Mouse (Mus musculus): ENCODE data around the gene Ikzf1. TPM values are rescaled to one million over a fixed set of nuclear protein-coding genes. Genes with fewer than 3 reads are reported as not detected.

Gene Ikzf1
- polyA plus RNA-seq, 1 experiment from 2014 or later, result 0.36 TPM

GRCm38 (mm10) chr11:11744222-11744621, 59.4 kb downstream of the Ikzf1 start:
- no peaks in the 10 kb centered on the region for H3K9me3 ChIP-seq (replicated peaks)
- H3K4me1 ChIP-seq, result peaks cover 4% of the 10 kb centered on the region; the same call in 1 of the 2 replicates
- no peak overlapping the region for H3K4me3 ChIP-seq (replicated peaks)
- no peak overlapping the region for H3K27ac ChIP-seq (replicated peaks)
- H3K9ac ChIP-seq (replicated peaks), result no peak overlapping the region
- no peak overlapping the region for H3K4me2 ChIP-seq
- H3K36me3 ChIP-seq, result no peaks in the 10 kb centered on the region
- no peaks in the 10 kb centered on the region for H3K27me3 ChIP-seq (replicated peaks)
- 50% methylated on average over 1 of the region's 1 CpGs for WGBS
- no peak for ATAC-seq (ENCODE audit: low FRiP score)

- Histone ChIP-seq H3K9ac (replicated peaks) (no peak overlapping the region), H3K4me1 (peaks cover 4% of the 10 kb centered on the region; the same call in 1 of the 2 replicates), H3K9me3 (replicated peaks) (no peaks in the 10 kb centered on the region), H3K27me3 (replicated peaks) (no peaks in the 10 kb centered on the region), H3K27ac (replicated peaks) (no peak overlapping the region), H3K4me3 (replicated peaks) (no peak overlapping the region), H3K36me3 (no peaks in the 10 kb centered on the region), H3K4me2 (no peak overlapping the region)
- no peak for ATAC-seq (ENCODE audit: low FRiP score)
- WGBS, result 90% methylated on average over 5 of the region's 5 CpGs
Measured at GRCm38 (mm10) chr11:11751091-11751490, 66.3 kb downstream of the Ikzf1 start.

- Histone ChIP-seq H3K9ac (replicated peaks) (no peak overlapping the region), H3K9me3 (replicated peaks) (no peaks in the 10 kb centered on the region), H3K4me3 (replicated peaks) (no peak overlapping the region), H3K27me3 (replicated peaks) (no peaks in the 10 kb centered on the region), H3K36me3 (no peaks in the 10 kb centered on the region), H3K27ac (replicated peaks) (no peak overlapping the region), H3K4me2 (no peak overlapping the region), H3K4me1 (peaks cover 4% of the 10 kb centered on the region; the same call in 1 of the 2 replicates)
- WGBS, result 80% methylated on average over 5 of the region's 5 CpGs
- no peak for ATAC-seq (ENCODE audit: low FRiP score)
Measured at GRCm38 (mm10) chr11:11752859-11753258, 68.1 kb downstream of the Ikzf1 start.

- Histone ChIP-seq H3K4me3 (replicated peaks) (no peak overlapping the region), H3K36me3 (no peaks in the 10 kb centered on the region), H3K9me3 (replicated peaks) (no peaks in the 10 kb centered on the region), H3K27ac (replicated peaks) (no peak overlapping the region), H3K4me1 (no peaks in the 10 kb centered on the region), H3K4me2 (no peak overlapping the region), H3K27me3 (replicated peaks) (no peaks in the 10 kb centered on the region), H3K9ac (replicated peaks) (no peak overlapping the region)
- WGBS, result 78% methylated on average over 6 of the region's 6 CpGs
- no peak for ATAC-seq (ENCODE audit: low FRiP score)
Measured at GRCm38 (mm10) chr11:11758121-11758520, 73.3 kb downstream of the Ikzf1 start.

GRCm38 (mm10) chr11:11758883-11759282, 74.1 kb downstream of the Ikzf1 start:
- Histone ChIP-seq H3K4me3 (replicated peaks) (no peak overlapping the region), H3K4me2 (no peak overlapping the region), H3K27me3 (replicated peaks) (no peaks in the 10 kb centered on the region), H3K27ac (replicated peaks) (no peak overlapping the region), H3K9ac (replicated peaks) (no peak overlapping the region), H3K4me1 (no peaks in the 10 kb centered on the region), H3K36me3 (no peaks in the 10 kb centered on the region), H3K9me3 (replicated peaks) (no peaks in the 10 kb centered on the region)
- 84% methylated on average over 1 of the region's 1 CpGs for WGBS
- ATAC-seq (ENCODE audit: low FRiP score), result no peak

- H3K27me3 ChIP-seq (replicated peaks), result no peaks in the 10 kb centered on the region
- no peak for ATAC-seq (ENCODE audit: low FRiP score)
- H3K4me1 ChIP-seq, result no peaks in the 10 kb centered on the region
- H3K9me3 ChIP-seq (replicated peaks), result no peaks in the 10 kb centered on the region
- no peaks in the 10 kb centered on the region for H3K36me3 ChIP-seq
- H3K9ac ChIP-seq (replicated peaks), result no peak overlapping the region
- 74% methylated on average over 4 of the region's 4 CpGs for WGBS
- no peak overlapping the region for H3K27ac ChIP-seq (replicated peaks)
- no peak overlapping the region for H3K4me3 ChIP-seq (replicated peaks)
- H3K4me2 ChIP-seq, result no peak overlapping the region
Measured at GRCm38 (mm10) chr11:11763211-11763666, 78.4 kb downstream of the Ikzf1 start.

GRCm38 (mm10) chr11:11765414-11765813, 80.6 kb downstream of the Ikzf1 start:
- no peak for ATAC-seq (ENCODE audit: low FRiP score)
- Histone ChIP-seq H3K27ac (replicated peaks) (no peak overlapping the region), H3K9me3 (replicated peaks) (no peaks in the 10 kb centered on the region), H3K9ac (replicated peaks) (no peak overlapping the region), H3K4me1 (no peaks in the 10 kb centered on the region), H3K36me3 (no peaks in the 10 kb centered on the region), H3K27me3 (replicated peaks) (no peaks in the 10 kb centered on the region), H3K4me2 (no peak overlapping the region), H3K4me3 (replicated peaks) (no peak overlapping the region)
- 83% methylated on average over 1 of the region's 1 CpGs for WGBS

- WGBS, result 100% methylated on average over 1 of the region's 1 CpGs
- Histone ChIP-seq H3K36me3 (no peaks in the 10 kb centered on the region), H3K4me1 (no peaks in the 10 kb centered on the region), H3K4me2 (no peak overlapping the region), H3K4me3 (replicated peaks) (no peak overlapping the region), H3K9ac (replicated peaks) (no peak overlapping the region), H3K27me3 (replicated peaks) (no peaks in the 10 kb centered on the region), H3K9me3 (replicated peaks) (no peaks in the 10 kb centered on the region), H3K27ac (replicated peaks) (no peak overlapping the region)
- ATAC-seq (ENCODE audit: low FRiP score), result no peak
Measured at GRCm38 (mm10) chr11:11766105-11766504, 81.3 kb downstream of the Ikzf1 start.

- Histone ChIP-seq H3K9me3 (replicated peaks) (no peaks in the 10 kb centered on the region), H3K4me1 (no peaks in the 10 kb centered on the region), H3K4me3 (replicated peaks) (no peak overlapping the region), H3K27me3 (replicated peaks) (no peaks in the 10 kb centered on the region), H3K4me2 (no peak overlapping the region), H3K9ac (replicated peaks) (no peak overlapping the region), H3K27ac (replicated peaks) (no peak overlapping the region), H3K36me3 (no peaks in the 10 kb centered on the region)
- no peak for ATAC-seq (ENCODE audit: low FRiP score)
Measured at GRCm38 (mm10) chr11:11766736-11767135, 81.9 kb downstream of the Ikzf1 start.

GRCm38 (mm10) chr11:11768057-11768456, 83.3 kb downstream of the Ikzf1 start:
- WGBS, result 91% methylated on average over 2 of the region's 2 CpGs
- no peaks in the 10 kb centered on the region for H3K9me3 ChIP-seq (replicated peaks)
- no peak for ATAC-seq (ENCODE audit: low FRiP score)

GRCm38 (mm10) chr11:11769281-11769680, 84.5 kb downstream of the Ikzf1 start:
- H3K27ac ChIP-seq (replicated peaks), result no peak overlapping the region
- ATAC-seq (ENCODE audit: low FRiP score), result no peak
- H3K4me2 ChIP-seq, result no peak overlapping the region
- H3K9ac ChIP-seq (replicated peaks), result no peak overlapping the region
- no peaks in the 10 kb centered on the region for H3K27me3 ChIP-seq (replicated peaks)
- H3K36me3 ChIP-seq, result no peaks in the 10 kb centered on the region
- 94% methylated on average over 20 of the region's 20 CpGs for WGBS
- no peaks in the 10 kb centered on the region for H3K9me3 ChIP-seq (replicated peaks)
- no peak overlapping the region for H3K4me3 ChIP-seq (replicated peaks)
- H3K4me1 ChIP-seq, result no peaks in the 10 kb centered on the region

More at GRCm38 (mm10) chr11:11768057-11768456, 83.3 kb downstream of the Ikzf1 start:
- Histone ChIP-seq H3K4me1 (no peaks in the 10 kb centered on the region), H3K27me3 (replicated peaks) (no peaks in the 10 kb centered on the region), H3K36me3 (no peaks in the 10 kb centered on the region), H3K27ac (replicated peaks) (no peak overlapping the region), H3K9ac (replicated peaks) (no peak overlapping the region), H3K4me2 (no peak overlapping the region), H3K4me3 (replicated peaks) (no peak overlapping the region)

- H3K27ac ChIP-seq (replicated peaks), result no peak overlapping the region
- no peak overlapping the region for H3K9ac ChIP-seq (replicated peaks)
- WGBS, result 87% methylated on average over 3 of the region's 3 CpGs
- no peaks in the 10 kb centered on the region for H3K27me3 ChIP-seq (replicated peaks)
- H3K4me3 ChIP-seq (replicated peaks), result no peak overlapping the region
- H3K9me3 ChIP-seq (replicated peaks), result no peaks in the 10 kb centered on the region
- H3K4me1 ChIP-seq, result no peaks in the 10 kb centered on the region
- no peak for ATAC-seq (ENCODE audit: low FRiP score)
- no peak overlapping the region for H3K4me2 ChIP-seq
- no peaks in the 10 kb centered on the region for H3K36me3 ChIP-seq
Measured at GRCm38 (mm10) chr11:11770691-11771090, 85.9 kb downstream of the Ikzf1 start.

- Histone ChIP-seq H3K4me1 (no peaks in the 10 kb centered on the region), H3K9ac (replicated peaks) (no peak overlapping the region), H3K36me3 (no peaks in the 10 kb centered on the region), H3K9me3 (replicated peaks) (no peaks in the 10 kb centered on the region), H3K27ac (replicated peaks) (no peak overlapping the region), H3K27me3 (replicated peaks) (no peaks in the 10 kb centered on the region), H3K4me2 (no peak overlapping the region), H3K4me3 (replicated peaks) (no peak overlapping the region)
- 94% methylated on average over 4 of the region's 4 CpGs for WGBS
- ATAC-seq (ENCODE audit: low FRiP score), result no peak
Measured at GRCm38 (mm10) chr11:11772196-11772595, 87.4 kb downstream of the Ikzf1 start.

Data from neural tube, embryonic 15.5 days (tissue).